Mouse (Mus musculus) myocyte (in vitro differentiated cells): ENCODE data around the gene Olfr1454.

Source experiments
- CEBPB ChIP-seq: IDR thresholded peaks from 2 replicates; pipeline ENCODE4 v1.6.1; 2011; ENCODE audit warnings: mild to moderate bottlenecking, moderate library complexity; ENCODE audit not compliant: poor library complexity, insufficient read depth, severe bottlenecking
- E2F4 ChIP-seq: IDR thresholded peaks from one replicate; pipeline ENCODE4 v1.6.1; 2011; ENCODE audit warnings: mild to moderate bottlenecking, control low read depth, moderate library complexity; ENCODE audit not compliant: insufficient read depth
- MAX ChIP-seq: IDR thresholded peaks from one replicate; pipeline ENCODE4 v1.6.1; 2011; ENCODE audit warnings: low read depth, mild to moderate bottlenecking, control low read depth
- MYOD1 ChIP-seq, 3 experiments: IDR thresholded peaks; one replicate each; pipeline ENCODE4 v1.6.1; 2011; ENCODE audit warnings: control low read depth in 2 of 3, low read depth in 2 of 3, mild to moderate bottlenecking in 2 of 3, moderate library complexity in 1 of 3; ENCODE audit not compliant: insufficient read length in 2 of 3, control insufficient read depth in 1 of 3
- MYOG ChIP-seq, 3 experiments: IDR thresholded peaks; one replicate each; pipeline ENCODE4 v1.6.1; 2011; ENCODE audit warnings: control low read depth in 2 of 3, low read depth in 2 of 3, mild to moderate bottlenecking in 2 of 3; ENCODE audit not compliant: insufficient read length in 2 of 3, control insufficient read depth in 1 of 3, insufficient read depth in 1 of 3
- POLR2A ChIP-seq: IDR thresholded peaks from one replicate; pipeline ENCODE4 v1.6.1; 2011; ENCODE audit warnings: low read depth, mild to moderate bottlenecking, control low read depth, moderate library complexity; ENCODE audit not compliant: insufficient read length
- POLR2AphosphoS2 ChIP-seq: IDR thresholded peaks from one replicate; pipeline ENCODE4 v1.6.1; 2011; ENCODE audit warnings: low read depth, control low read depth; ENCODE audit not compliant: insufficient read length
- SRF ChIP-seq: IDR thresholded peaks from one replicate; pipeline ENCODE4 v1.6.1; 2011; ENCODE audit warnings: low read depth; ENCODE audit not compliant: control insufficient read depth, insufficient read length
- TCF12 ChIP-seq: IDR thresholded peaks from one replicate; pipeline ENCODE4 v1.6.1; 2011; ENCODE audit warnings: mild to moderate bottlenecking, control low read depth; ENCODE audit not compliant: poor library complexity, insufficient read depth, severe bottlenecking
- TCF3 ChIP-seq: IDR thresholded peaks from one replicate; pipeline ENCODE4 v1.6.1; 2011; ENCODE audit warnings: low read depth, control low read depth; ENCODE audit not compliant: insufficient read length
- USF1 ChIP-seq: IDR thresholded peaks from one replicate; pipeline ENCODE4 v1.6.1; 2011; ENCODE audit warnings: low read depth, mild to moderate bottlenecking, control low read depth, moderate library complexity

DNA sequence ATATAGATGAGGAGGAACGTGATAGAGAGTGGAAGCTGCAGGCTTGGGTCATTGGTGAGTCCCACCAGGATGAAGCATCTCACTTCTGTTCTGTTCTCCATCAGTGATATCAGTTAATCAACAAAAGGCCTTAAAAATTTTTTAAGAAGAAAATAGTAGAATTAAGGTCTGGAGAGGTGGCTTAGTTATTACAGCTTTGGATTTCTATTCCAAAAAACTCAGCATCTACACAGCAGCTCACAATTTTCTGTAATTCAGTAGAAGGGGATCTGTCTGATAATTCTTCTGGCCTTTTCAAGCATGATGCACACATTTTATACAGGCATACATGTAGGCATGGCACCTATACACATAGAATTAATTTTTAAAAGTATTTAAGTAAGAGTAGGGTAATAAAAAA is 32.2 kb upstream of the Olfr1454 start, which contains the start of gene Olfr1453:
- TF ChIP-seq POLR2A = no peak
- no peak for TF ChIP-seq CEBPB
- no peak for TF ChIP-seq USF1
- TF ChIP-seq MAX = no peak
- no peak for TF ChIP-seq POLR2AphosphoS2
- no peak for TF ChIP-seq TCF12
- TF ChIP-seq MYOG (IDR thresholded peaks at IDR 0.05; ENCODE audit: control insufficient read depth in 1 of 3, insufficient read depth in 1 of 3, insufficient read length in 2 of 3, low read depth in 2 of 3) = no peak
- TF ChIP-seq E2F4 = no peak
- no peak for TF ChIP-seq MYOD1 (IDR thresholded peaks at IDR 0.05; ENCODE audit: control insufficient read depth in 1 of 3, insufficient read length in 2 of 3, low read depth in 2 of 3)
- TF ChIP-seq SRF = no peak
- no peak for TF ChIP-seq TCF3
